Mouse (Mus musculus) kidney, adult 8-10 months (tissue): ENCODE measurements around the gene Ankrd26.
"Not testable (repeated sequence)": the region's sequence is repeated elsewhere in the genome, so short reads cannot be mapped to it uniquely, and the experiment has no call there.

Experiments
- DNase-seq, 2 experiments: peaks; one replicate each; pipeline ENCODE4 v3.0.0; 2022

Gene Ankrd26

DNA sequence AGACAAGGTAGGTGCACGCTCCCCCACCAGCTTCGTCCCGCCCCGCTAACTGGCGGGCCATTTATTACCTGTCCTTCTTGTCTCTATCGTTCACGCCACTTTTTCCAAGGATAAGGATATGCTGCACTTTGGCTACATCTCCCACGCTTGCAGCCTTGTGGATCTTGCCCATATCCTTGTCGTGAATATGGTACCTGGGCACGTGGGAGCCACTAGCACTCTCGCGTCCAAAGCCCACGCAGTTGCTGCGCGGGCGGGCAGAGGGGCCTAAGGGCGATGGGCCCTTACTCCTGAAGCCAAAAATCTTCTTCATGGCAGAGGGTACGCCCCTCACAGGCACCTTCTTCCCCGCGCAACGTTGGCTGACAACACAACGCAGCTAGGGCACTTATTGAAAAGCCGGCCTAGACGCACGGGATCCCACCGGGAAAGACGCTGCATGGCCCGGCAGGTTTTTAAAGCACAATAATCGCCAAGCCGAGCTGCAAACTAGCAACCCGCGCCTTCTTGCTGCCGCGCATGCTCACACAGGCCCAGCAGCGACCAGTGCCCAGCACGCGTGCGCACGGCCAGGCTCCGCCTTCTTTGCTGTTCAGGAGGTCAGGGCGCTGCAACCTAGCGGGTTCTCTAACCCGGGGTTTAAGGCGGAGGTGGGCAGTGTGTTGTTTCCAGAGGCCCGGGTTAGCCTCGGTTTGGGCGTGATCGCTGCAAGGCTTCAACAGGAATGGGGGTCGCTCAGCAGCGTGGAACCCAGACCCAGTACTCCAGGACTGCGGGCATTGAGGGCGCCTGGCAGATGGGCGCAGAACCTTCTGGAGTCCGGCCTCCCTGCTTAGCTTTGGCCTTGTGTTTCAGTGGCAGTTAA is at the start of gene Ankrd26:
Gene Ankrd26, minus strand, starts transcription at position 482 of the 865 bp plus-strand sequence.
- peak; percentile 93 to 95 for DNase-seq

DNA sequence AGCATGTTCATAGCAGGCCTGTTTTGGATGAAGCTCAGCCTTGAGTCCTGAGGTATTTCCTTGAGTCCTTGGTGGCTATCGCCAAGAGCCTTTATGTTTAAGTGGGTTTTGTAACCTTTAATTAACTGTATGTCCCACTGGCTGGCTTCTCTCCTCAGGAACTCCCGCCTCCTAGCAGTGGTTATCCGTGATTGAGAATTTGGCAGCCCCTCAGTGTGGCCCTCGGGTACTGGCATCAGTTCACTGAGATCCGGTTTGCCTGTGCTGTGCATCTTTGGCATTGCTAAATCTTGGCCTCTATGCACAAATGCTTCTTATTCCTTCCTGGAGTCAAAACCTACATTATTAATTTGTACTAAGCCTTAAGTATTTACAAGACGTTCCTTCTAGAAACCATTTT is 46.9 kb upstream of the Ankrd26 start:
- DNase-seq: no peak

DNA sequence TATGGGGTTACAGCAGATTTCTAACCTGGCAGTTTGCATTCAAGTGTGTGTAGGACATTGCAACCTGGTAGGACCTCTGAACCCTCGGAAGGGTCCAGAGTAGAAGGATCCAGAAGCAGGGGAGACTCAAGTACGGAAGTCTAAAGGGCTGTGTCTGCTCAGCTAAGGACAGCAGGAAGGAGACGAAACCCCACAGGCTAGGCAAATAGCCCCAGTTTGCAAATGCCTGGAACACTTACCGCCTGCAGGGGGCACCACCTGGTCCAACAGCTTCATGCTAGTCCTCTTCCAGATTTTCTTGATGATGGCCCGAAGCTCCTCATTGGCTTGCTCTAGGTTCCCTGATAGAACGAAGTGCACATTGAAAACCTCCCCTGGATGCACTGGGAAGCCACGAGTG is 43.9 kb upstream of the Ankrd26 start:
- DNase-seq: no peak

DNA sequence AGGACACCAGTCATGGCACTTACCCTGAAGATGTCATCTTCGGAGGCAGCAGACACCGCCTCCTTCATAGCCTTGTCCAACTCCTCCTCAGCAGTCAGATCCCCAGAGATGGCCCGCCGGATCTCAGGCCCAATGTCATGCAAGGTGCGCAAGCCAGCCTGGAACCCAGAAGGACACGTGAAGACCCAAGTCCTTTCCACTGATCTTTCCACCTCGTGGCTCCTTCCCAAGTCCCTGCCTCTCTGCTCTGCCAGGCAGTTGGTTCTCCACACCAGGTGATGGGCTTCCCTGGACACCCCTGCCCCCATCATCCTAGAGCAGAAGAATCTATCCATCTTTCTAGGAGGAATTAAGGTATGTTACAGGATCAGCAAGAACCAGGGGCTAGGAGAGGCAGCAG is 41.8 kb upstream of the Ankrd26 start:
- DNase-seq: no peak

DNA sequence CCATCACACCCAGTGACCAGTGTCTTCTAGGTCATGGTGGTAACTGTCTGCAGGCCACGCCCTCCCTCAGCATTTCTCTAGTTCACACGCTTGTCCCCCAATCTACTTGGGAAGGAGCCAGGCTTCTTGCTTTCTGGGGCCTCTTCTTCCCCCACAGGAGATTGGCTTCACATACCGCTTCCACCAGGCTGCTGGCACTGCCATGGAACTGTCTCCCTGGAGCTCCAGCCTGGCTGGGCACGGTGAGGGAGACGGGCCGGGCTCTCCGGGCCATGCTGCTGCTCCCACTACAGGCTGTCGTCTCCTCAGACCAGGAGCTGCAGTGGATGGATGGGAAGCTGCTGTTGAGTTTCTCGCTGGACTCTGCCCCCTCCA is 33.6 kb upstream of the Ankrd26 start:
- DNase-seq: no peak

DNA sequence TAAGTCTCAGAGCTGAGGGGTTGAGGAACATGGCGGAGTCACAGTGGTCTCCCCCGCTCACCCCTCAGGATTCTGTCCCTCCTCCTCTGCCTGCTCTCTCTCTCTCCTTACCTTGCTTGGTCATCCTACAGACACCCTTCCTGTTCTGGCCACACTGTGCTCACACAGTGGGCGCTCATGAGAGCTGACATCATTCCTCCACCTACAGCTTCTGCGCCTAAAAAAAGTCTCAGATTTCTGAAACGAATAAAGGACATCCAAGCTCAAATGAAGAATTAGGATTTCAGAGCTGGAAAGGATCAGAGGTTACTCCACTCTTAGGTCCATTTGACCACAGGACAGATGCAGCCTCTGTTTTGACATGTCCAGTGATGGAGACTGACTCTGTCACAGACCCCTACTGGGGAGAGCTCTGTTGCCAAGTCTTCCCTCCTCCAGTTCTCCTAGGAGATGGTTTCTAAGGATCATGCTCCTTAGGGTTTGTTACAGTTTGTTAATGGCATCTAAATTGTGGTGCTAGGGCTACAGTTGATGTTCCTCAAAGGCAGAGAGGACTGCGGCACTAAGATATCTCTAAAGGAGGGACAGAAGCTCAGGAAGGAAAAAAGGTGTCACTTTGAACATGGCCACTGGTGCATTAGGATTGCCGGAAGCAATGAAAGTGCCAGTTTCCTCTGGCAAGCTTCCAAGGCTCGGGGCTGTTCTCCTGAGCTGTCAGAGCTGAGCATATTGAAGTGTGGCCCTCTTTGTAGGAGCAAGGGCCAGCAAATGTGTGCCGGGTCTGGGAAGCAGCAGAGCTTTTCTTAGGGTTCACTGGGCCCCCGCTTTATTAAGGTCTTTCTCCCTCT is 33.0 kb upstream of the Ankrd26 start:
- no peak for DNase-seq

DNA sequence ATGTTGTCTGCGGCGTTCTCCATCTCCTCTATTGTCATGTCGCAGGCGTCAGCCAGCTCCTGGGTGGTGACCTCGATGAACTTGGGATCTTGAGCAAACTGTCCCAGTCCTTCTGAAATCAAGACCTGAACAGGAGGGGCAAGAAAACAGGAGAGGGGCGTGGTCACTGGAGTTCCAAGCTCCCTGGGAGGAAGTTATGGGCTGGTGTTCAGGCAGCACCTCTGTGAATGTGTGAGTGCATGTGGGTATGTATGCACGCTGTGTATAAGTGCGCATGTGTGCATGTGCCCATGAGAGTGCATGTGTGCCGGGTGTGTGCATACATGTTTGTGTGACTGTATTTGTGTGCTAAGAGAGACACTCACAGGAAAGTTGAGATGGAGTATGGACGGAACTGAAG is 32.0 kb upstream of the Ankrd26 start:
- DNase-seq: no peak

DNA sequence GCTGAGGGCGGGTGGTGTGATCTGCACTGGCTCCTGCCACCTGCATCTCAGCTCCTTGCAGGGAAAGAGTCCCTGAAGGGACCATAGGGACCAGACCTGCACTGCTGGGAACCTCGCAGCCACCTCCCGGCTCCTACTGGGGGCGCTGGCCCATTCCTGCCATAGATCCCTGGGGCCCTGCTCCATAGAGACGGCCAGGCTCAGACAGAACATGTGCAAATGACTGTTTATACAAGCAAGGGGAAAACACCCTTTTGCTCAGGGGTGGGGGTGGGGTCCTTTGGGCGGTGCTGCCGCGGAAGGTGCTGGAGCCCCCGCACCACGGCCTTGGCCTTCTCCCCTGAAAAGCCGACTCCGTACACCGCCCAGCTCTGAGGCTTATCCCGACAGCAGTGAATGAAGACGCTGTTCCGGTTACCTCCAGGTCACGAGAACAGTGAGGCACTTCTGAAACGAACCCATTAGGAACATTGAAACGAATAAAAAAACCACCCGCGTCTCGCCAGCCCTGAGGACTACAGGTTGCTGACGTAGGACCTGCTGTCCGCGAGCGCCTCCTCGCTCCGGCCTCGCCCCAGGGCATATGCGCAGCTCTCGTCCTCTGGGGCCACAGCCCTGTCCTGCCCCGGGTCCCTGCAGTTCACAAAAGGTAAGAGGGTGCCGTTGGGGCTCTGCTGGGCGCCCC is 31.5 kb upstream of the Ankrd26 start:
- DNase-seq: peak; percentile 10 to 41

DNA sequence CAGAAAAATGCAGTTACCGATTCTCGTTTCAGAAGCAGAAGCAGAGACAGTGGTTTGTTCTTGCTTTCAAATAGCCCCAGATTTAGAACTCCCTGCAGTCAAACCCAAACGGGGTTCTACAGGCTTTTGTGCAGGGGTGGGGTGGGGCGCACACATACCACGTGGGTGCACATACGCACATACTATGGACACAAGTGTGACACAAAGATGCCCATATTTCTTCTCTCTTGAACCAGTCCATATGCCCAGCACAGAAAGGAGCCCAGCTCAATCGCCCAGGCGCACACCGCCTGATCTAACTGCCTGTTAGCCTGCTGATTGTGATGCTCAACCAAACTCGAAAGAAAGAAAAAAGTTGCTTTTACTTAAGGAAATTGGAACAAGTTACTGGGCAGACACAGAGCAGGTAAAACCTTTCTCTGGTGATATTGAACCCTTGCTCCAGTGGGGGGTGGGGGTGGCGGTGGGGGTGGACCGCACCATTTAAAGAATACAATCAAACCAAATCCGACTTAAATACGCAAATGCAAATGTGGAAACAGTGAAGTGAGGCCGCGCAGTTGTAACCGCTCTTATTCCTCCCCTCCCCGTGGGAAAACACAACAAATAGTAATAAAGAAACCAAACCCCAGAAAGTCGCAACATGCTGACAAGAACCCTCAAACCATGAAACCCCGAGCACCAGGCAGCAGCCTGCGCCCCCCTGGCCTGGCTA is 30.8 kb upstream of the Ankrd26 start:
- no peak for DNase-seq

DNA sequence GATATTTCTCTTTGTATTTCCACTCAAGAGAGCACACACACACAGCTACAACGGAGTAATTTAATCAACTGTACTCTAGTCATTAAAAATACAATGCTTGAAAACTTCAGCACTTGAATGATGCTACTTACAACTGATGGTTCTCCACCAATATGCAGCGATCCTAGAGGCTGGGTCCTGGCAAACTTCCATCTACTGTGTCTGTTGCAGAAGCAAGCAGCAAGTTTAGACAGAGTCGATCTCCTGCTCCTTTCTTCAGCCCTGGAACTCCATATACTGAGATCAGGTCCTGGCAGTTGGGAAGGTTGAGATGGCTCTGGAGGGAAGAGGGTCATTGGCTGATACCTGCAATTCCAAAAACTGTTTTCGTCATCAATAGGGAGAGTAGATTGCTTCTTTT is 16.7 kb upstream of the Ankrd26 start:
- not testable (repeated sequence) for DNase-seq

DNA sequence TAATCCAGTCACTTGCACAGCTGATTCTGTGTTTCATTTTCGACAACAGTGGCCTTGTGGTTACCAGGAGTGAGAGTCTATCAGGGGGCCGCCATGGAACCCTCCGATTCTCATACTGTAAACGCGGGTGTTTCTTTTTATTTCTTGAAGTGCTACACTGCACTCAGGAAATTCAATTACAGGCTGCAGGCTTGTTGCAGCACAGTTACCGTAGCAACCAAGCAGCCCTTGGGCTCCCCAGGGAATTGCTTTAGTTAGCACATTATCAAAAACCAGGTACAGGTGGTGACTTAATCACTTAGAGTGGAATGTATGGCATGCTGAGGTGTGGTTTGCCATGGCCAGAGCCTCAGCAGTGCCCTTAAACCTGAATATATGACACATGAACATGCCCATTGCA is 12.3 kb upstream of the Ankrd26 start:
- peak; percentile 10 to 27 for DNase-seq

DNA sequence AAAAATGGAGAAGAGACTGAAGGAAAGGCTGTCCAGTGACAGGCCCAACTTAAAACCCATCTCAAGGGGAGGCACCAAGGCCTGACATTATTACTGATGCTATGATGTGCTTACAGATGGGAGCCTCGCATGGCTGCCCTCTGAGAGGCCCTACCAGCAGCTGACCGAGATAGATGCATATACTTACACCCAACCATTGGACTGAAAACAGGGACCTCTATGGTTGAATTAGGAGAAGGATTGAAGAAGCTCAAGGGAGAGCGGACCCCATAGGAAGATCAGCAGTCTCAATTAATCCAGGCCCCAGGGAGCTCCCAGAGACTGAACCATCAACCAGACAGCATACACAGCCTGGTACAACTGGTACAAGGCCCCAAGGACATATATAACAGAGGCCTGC is 5.8 kb upstream of the Ankrd26 start:
- DNase-seq: no peak

DNA sequence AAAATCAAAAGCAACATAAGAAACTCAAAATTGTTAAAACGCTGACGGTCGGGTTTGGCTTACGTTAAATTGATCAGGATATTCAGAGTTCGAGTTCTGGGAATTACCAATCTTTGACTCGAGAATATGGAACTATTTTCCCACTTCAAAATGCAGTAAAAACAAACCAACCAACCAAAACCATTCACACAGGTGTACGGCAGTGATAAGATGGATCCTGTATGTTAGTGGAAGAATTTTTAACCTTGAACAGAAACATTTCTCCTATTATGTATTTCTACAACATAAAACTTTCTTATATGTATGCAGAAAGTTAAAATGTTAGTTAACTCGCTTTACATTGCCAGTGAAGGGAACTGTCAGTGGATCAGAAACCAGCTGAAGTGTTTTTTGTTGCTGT is 801 bp downstream of the Ankrd26 start:
- DNase-seq: no peak

DNA sequence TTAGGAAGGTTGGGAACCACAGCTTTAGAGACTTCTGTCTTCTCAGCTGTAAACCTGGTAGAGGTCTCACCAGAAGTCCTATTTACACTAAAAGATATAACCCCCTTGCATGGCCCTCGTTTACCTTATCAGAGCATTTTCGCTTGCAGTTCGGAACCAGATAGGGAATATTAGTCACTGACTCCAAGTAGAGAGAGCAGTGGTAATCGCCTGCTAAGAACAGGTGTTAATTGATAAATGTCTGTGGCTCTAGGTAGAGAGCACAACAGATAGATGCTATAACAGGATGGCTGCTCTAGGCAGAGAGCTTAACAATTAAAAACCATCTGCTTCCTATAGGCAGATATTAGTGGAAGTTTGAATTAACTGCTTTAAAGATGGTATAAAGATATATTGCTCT is 23.4 kb downstream of the Ankrd26 start:
- DNase-seq: no peak

DNA sequence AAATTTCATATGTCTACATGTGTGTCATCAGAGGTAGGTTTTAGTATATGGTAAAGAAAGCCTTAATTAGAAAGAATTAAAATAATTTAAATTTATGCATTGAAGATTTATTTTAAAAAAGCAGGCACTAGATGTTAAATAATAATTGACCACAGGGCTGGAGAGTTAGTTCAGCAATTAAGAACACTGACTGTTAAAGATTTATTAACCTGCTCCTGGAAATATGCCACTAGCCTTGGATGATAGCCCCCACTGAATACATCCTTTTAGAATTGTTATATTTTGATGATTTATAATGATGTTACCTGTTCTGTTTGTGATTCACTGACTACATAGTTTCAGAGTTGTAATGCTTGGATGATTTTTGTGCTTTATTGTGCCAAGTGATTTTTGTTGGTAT is 24.8 kb downstream of the Ankrd26 start:
- DNase-seq: peak in 1 of 2 experiments; percentile 4

DNA sequence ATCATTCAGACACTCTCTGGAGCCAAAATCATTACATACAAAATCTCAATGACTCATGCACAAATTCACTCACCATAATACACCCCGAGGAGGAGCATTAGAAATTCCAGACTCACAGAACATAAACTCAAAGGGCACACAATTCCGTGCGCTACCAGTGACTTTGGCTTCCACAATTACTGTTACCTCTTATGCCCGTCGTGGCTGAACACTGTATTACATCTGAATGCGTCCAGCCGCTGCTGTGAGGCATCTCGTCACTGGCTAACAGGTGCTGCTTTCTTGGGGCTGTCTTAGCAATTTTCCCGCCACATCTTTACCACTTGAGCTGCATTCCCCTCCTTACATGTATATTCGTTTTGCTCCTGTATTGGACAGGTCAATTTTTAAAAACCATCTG is 26.7 kb downstream of the Ankrd26 start:
- no peak for DNase-seq

DNA sequence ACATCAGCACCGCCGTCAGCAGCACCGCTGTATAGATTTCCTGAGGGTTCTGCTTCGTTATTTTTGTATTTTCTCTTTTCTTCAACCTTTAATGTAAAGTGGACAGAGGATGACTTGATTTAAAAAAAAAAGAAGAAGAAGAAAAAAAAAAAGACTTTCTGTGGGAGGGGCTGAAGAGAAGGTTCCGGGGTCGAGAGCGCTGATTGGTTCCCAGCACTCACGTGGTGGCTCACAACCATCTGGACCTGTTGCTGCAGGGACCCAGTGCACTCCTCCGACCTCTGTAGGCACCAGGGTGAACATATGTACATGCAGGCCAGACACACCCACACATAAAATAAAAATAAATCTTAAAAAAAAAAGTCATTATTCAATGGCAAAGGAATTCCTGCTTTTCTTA is 28.6 kb downstream of the Ankrd26 start:
- DNase-seq: no peak

DNA sequence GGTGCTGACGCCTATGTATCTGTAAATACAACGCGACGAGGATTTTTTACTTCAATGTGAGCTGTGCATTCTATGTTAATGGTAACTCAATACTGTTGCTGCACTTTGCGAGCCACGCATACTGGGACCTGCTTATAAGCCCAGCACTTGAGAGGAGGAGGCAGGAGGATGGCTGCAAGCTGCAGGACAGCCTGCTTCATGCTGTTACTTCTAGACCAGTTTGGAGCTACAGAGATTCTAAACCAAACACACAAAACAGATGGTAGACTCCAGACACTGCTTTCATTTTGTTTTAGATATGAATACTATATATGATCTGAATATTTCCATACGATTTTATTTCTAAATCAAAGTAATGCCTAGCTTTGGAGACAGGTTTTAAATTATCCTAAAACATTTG is 41.4 kb downstream of the Ankrd26 start:
- no peak for DNase-seq

DNA sequence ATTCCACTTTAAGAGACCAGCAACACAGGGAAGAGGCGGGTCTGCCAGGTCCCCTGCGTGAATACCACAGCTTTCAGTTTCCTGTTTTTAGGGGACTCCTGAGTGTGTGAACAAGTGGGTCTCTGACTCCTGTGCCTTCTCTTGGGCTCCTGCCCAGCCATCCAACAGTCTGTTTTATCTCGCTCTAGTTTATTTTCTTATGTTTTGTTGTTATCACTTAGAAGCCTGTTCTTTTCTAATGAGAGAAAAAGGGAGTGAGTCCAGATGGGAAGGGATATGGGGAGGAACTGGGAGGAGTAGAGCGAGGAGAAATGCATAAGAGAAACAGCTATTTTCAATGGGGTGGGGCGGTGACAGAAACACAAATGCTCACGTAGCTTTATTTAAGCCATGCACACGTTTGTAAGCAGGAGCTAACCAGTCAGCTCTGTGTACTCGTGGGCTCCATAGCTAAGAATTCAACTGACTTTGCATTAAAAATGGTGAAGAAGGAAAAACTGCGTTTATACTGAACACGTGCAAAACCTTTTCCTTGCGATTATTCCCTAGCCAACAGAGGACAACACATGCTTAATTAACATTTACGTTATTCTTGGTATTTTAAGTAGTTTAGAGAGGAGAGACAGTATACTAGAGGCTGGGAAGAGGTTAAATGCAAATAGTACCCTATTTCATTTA is 48.6 kb downstream of the Ankrd26 start:
- no peak for DNase-seq

DNA sequence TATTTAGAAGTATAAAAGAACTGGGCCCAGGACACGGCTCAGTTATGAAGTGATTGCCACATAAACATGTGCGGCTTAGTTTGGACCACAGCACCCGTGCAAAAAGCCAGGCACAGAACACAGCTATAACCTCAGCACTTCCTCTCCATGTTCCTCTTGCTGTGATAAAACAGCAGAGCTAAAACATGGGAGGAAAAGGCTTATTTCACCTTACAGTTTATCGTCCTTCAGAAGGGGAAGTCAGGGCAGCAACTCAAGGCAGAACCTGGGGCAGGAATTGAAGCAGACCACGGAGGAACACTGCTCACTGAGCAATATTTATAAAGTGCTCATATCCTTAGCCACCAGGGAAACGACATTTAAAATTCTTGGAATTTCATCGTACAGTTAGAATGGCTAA is 63.0 kb downstream of the Ankrd26 start:
- DNase-seq: no peak

DNA sequence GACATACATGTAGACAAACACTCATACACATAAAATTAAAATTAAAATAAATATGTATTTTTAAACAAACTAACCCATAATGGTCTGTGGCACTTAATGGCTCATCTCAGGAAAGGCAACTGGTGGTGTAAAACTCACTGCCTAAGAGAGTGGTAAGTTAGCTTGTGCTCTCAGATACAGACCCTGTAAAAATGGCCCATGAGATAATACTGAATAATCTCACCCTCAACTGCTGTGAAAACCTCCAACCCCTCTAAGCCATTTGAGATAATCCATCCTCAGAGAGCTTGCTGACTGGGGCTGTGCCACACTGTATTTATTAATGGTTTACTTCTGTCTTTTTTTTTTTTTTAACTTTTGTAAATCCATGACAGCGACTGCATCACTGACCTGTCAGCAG is 79.9 kb downstream of the Ankrd26 start:
- no peak for DNase-seq
